Mouse (Mus musculus) lung, postnatal 0 days (tissue): Measurements from ENCODE around the gene Slc34a2. TPM values are rescaled to one million over a fixed set of nuclear protein-coding genes. Genes with fewer than 3 reads are reported as not detected.

Experiments
- ATAC-seq: fragments of 200-750 bp; cut with Nextera tagmentation; 2 replicates; pipeline ENCODE4 v1.8.0; 2017; ENCODE audit warnings: moderate library complexity
- DNase-seq: peaks from one replicate; pipeline ENCODE4 v3.0.0-alpha.2; 2016; ENCODE audit warnings: low spot score
- H3K27ac ChIP-seq: fragments of 300-500 bp; sonication (generic); 2 replicates; pipeline ENCODE4 v1.5.1; 2014; ENCODE audit warnings: antibody characterized with exemption, mild to moderate bottlenecking, low read length, mixed read lengths
- H3K27me3 ChIP-seq: fragments of 300-500 bp; sonication (generic); replicated peaks from 2 replicates; pipeline ENCODE4 v1.6.1; 2014; ENCODE audit warnings: low read length, mixed read lengths; ENCODE audit not compliant: insufficient read depth
- H3K36me3 ChIP-seq: fragments of 300-500 bp; sonication (generic); 2 replicates; pipeline ENCODE4 v1.6.1; 2014; ENCODE audit warnings: low read length, mixed read lengths; ENCODE audit not compliant: insufficient read depth
- H3K4me1 ChIP-seq: fragments of 300-500 bp; sonication (generic); 2 replicates; pipeline ENCODE4 v1.6.1; 2014; ENCODE audit warnings: antibody characterized with exemption, low read depth, low read length, mixed read lengths; ENCODE audit not compliant: insufficient read depth
- H3K4me2 ChIP-seq: fragments of 300-500 bp; sonication (generic); replicated peaks from 2 replicates; pipeline ENCODE4 v1.6.1; 2014; ENCODE audit warnings: low read depth, mild to moderate bottlenecking, low read length, moderate library complexity, mixed read lengths
- H3K4me3 ChIP-seq: fragments of 300-500 bp; sonication (generic); 2 replicates; pipeline ENCODE4 v1.5.1; 2014; ENCODE audit warnings: low read depth, low read length
- H3K9ac ChIP-seq: fragments of 300-500 bp; sonication (generic); replicated peaks from 2 replicates; pipeline ENCODE4 v1.6.1; 2014; ENCODE audit warnings: low read depth, mild to moderate bottlenecking
- H3K9me3 ChIP-seq: fragments of 300-500 bp; sonication (generic); 2 replicates; pipeline ENCODE4 v1.6.1; 2016; ENCODE audit warnings: low read length, mixed read lengths
- CTCF ChIP-seq: IDR thresholded peaks from 2 replicates; pipeline ENCODE4 v1.5.1; 2016; ENCODE audit warnings: antibody characterized with exemption, mild to moderate bottlenecking
- EP300 ChIP-seq: IDR thresholded peaks from 2 replicates; pipeline ENCODE4 v1.6.1; 2016; ENCODE audit warnings: antibody characterized with exemption, mild to moderate bottlenecking, control low read depth
- WGBS: fragments of 180-500 bp; shearing (Covaris S2); extraction: QIAGEN DNeasy Blood & Tissue Kit; methylation state at CpG from one replicate; pipeline ENCODE4 v1.1.7; 2014; 5-methylcytosine and 5-hydroxymethylcytosine counted together
- polyA plus RNA-seq: library from polyadenylated mRNA; unstranded; fragments of >200 nt; fragmentation: Nextera tagmentation; extraction: Ambion mirVana; gene quantifications from 2 replicates; pipeline ENCODE4 v1.2.1, GENCODE M21; 2015

Slc34a2 gene
- polyA plus RNA-seq, 1 experiment from 2014 or later, result 772 TPM

DNA sequence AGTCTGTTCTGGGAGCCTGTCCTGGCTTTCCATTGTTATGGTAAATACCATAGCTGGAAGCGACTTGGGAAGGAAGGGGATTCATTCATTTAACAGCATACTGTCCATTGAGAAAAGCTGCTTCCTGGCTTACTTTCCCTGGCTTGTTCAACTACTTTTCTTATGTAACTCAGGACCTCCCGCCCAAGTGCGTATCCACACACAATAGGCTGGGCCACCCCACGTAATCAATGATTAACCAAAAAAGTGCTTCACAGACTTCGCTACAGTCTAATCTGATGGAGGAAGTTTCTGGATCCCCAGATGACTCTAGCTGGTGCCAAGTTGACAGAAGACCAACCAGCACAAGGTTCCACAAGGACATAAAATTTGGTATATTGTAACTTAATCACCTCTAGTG lies 14.0 kb upstream of the Slc34a2 start:
- no peak overlapping the region for H3K4me2 ChIP-seq
- TF ChIP-seq CTCF (no peak), EP300 (no peak)
- H3K27ac ChIP-seq, result no peak overlapping the region
- ATAC-seq, result peak; percentile 71
- DNase-seq, result peak; percentile 34
- no peaks in the 10 kb centered on the region for H3K4me1 ChIP-seq
- no peak overlapping the region for H3K9ac ChIP-seq
- H3K9me3 ChIP-seq, result no peaks in the 10 kb centered on the region
- 61% methylated on average over 5 of the region's 5 CpGs for WGBS
- H3K36me3 ChIP-seq, result no peaks in the 10 kb centered on the region
- H3K27me3 ChIP-seq, result no peaks in the 10 kb centered on the region
- H3K4me3 ChIP-seq, result no peak overlapping the region

DNA sequence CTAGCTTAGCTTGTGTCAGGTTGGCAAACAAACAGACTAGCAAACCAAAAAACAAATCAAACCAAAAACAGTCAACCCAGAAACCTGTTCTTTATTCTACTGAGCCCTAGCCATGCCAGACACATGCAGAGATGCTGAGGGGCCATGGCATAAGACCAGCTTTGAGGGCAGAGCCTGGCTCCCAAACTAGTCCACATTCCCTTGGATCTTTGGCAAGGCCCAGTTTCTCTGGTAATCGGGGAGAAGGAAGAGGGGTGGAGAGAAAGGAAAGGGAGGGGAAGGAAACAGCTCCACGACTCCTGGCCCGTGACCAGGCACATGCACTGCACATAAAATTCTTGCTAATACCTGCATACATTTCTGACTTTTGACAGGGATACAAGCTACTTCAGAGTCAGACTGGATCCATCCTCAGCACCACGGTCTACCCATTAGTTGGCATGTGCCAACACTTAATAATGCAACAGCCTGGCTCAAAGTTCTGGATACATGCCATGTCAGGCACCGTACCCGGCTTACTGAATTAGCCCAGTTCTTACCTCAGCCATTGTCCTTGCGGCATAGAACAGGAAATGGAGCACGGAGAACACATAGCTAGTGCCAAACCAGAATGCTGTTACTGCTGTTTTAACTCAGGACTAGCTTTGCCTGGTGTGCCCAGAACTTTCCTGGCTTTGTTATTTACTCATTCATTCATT lies 12.5 kb upstream of the Slc34a2 start:
- DNase-seq, result no peak
- 60% methylated on average over 8 of the region's 8 CpGs for WGBS

DNA sequence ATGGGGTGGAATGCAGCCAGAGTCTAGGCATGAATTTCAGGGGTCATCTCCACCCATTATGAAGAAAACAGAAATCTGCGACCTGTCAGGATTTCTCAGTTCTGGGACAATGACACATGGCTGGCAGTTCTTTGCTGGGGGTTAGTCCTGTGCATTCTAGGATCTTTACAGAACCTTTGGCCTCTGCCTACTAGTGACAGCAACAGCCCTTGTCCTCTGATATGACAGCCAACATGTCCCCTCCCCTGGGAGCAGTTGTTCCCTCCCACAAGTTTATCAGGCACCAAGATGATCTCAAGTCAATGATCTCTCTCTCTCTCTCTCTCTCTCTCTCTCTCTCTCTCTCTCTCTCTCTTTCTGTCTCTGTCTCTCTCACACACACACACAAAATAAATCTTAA lies 6.5 kb upstream of the Slc34a2 start:
- TF ChIP-seq EP300, result no peak
- no peak for TF ChIP-seq CTCF
- Histone ChIP-seq H3K9ac (no peak overlapping the region), H3K4me1 (no peaks in the 10 kb centered on the region), H3K36me3 (no peaks in the 10 kb centered on the region), H3K9me3 (no peaks in the 10 kb centered on the region), H3K27me3 (no peaks in the 10 kb centered on the region), H3K27ac (no peak overlapping the region), H3K4me2 (no peak overlapping the region), H3K4me3 (no peak overlapping the region)
- ATAC-seq (no peak), DNase-seq (no peak)
- 77% methylated on average over 1 of the region's 1 CpGs for WGBS

More for the DNA sequence above, 12.5 kb upstream of the Slc34a2 start:
- no peaks in the 10 kb centered on the region for H3K9me3 ChIP-seq
- no peaks in the 10 kb centered on the region for H3K36me3 ChIP-seq
- no peak overlapping the region for H3K4me3 ChIP-seq
- H3K27me3 ChIP-seq, result no peaks in the 10 kb centered on the region
- no peak overlapping the region for H3K9ac ChIP-seq
- H3K4me2 ChIP-seq, result no peak overlapping the region
- TF ChIP-seq CTCF, result no peak
- TF ChIP-seq EP300, result no peak
- no peak for ATAC-seq
- no peak overlapping the region for H3K27ac ChIP-seq
- no peaks in the 10 kb centered on the region for H3K4me1 ChIP-seq

DNA sequence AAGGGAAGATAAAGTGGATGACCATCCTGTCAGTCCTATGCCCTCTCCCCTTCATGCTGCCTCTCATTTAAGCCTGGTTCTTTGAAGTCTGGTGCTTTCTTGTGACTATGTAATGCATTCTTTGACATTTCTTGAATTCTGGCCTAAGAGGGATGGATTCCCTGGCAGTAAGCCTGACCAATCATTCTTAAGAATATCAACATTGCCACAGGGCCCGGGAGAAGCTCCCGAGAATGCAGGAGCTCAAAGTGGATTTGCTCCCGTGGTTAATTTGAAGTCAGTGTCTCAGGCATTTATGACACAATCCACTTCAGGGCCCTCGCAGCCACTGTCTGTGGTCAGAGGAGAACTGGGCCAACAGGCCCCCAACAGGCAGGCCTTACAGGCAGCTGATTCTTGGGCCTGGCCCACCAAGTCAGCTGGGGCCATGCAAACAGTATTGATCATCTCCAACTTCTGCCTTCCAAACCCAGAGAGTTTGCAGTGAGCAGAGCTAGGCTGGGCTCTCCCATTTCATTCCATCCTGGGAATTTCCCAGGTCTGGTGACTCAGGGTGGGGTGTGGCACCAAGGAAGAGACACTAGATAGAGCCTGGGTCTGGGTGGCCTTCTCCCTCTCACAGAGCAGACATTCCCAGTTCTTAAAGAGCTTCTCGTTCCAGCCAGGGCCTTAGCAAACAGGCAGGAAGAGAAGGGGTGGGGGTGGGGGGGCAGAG lies 4.3 kb downstream of the Slc34a2 start:
- no peaks in the 10 kb centered on the region for H3K36me3 ChIP-seq
- TF ChIP-seq EP300, result no peak
- no peak for TF ChIP-seq CTCF
- 15% methylated on average over 5 of the region's 5 CpGs for WGBS
- H3K4me1 ChIP-seq, result no peaks in the 10 kb centered on the region
- ATAC-seq, result no peak
- H3K9me3 ChIP-seq, result no peaks in the 10 kb centered on the region
- H3K27me3 ChIP-seq, result no peaks in the 10 kb centered on the region
- no peak overlapping the region for H3K4me2 ChIP-seq
- H3K27ac ChIP-seq, result no peak overlapping the region
- peak; percentile 49 for DNase-seq
- no peak overlapping the region for H3K4me3 ChIP-seq
- no peak overlapping the region for H3K9ac ChIP-seq

DNA sequence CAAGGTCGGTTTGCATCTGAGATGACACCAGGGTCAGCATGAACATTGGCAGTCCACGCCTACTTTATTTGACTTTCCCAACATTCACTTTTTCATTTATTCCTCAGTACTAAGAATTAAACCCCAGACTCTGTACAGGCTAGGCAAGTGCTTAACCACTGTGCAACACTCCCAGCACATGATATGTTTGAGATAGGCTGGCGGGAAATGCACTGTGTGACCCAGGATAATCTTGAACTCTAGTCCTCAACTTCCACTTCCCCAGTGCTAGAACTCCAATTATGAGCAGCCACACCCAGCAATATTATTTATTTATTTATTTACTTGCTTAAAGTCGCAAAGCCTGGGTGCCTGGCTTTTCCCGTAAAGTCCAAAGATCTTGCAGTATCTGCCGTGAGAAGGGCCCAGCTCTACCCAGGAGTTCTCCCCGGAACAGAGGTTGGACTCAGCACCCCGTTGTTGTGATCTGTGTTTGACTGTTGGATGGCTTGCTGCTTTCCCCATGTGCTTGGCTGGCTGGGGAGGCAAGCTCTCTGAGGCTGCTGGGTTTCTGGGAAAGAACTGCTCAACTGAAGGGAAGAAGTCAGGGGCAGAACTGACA lies 5.0 kb downstream of the Slc34a2 start:
- no peaks in the 10 kb centered on the region for H3K36me3 ChIP-seq
- no peaks in the 10 kb centered on the region for H3K9me3 ChIP-seq
- H3K4me3 ChIP-seq, result no peak overlapping the region
- DNase-seq, result no peak
- 86% methylated on average over 8 of the region's 8 CpGs for WGBS
- H3K27ac ChIP-seq, result no peak overlapping the region
- H3K27me3 ChIP-seq, result no peaks in the 10 kb centered on the region
- no peaks in the 10 kb centered on the region for H3K4me1 ChIP-seq
- H3K4me2 ChIP-seq, result no peak overlapping the region
- H3K9ac ChIP-seq, result no peak overlapping the region
- TF ChIP-seq CTCF, result no peak
- TF ChIP-seq EP300, result no peak
- ATAC-seq, result no peak

DNA sequence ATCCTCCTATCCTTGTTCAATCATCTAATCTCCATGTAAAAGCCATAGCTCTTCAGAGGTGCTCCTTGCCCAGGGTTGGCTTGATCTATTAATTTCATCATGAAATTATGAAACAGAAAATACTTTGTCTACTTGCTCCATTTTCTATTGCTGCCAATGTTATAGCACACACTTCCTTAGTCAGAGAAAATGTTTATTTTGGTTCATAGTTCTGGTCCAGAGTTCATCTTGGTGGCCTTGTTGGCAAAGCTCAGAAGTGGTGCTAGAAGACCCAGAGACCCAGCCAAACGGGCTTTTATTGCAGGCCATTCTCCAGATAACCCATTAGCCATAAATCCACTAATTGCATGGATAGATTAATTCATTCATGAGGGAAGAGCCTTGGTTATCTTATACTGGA lies 5.8 kb downstream of the Slc34a2 start:
- no peak overlapping the region for H3K9ac ChIP-seq
- ATAC-seq (no peak), DNase-seq (no peak)
- H3K4me3 ChIP-seq, result no peak overlapping the region
- no peak overlapping the region for H3K4me2 ChIP-seq
- no peaks in the 10 kb centered on the region for H3K4me1 ChIP-seq
- H3K27ac ChIP-seq, result no peak overlapping the region
- H3K36me3 ChIP-seq, result no peaks in the 10 kb centered on the region
- 29% methylated on average over 1 of the region's 1 CpGs for WGBS
- no peaks in the 10 kb centered on the region for H3K27me3 ChIP-seq
- no peaks in the 10 kb centered on the region for H3K9me3 ChIP-seq
- TF ChIP-seq EP300 (no peak), CTCF (no peak)
